Mouse (Mus musculus): ENCODE data around the gene Fignl1. TPM values are rescaled to one million over a fixed set of nuclear protein-coding genes. Genes with fewer than 3 reads are reported as not detected.

The Fignl1 gene
- total RNA-seq (2023), result 10.3 and 10.6 TPM in 2 replicates

DNA sequence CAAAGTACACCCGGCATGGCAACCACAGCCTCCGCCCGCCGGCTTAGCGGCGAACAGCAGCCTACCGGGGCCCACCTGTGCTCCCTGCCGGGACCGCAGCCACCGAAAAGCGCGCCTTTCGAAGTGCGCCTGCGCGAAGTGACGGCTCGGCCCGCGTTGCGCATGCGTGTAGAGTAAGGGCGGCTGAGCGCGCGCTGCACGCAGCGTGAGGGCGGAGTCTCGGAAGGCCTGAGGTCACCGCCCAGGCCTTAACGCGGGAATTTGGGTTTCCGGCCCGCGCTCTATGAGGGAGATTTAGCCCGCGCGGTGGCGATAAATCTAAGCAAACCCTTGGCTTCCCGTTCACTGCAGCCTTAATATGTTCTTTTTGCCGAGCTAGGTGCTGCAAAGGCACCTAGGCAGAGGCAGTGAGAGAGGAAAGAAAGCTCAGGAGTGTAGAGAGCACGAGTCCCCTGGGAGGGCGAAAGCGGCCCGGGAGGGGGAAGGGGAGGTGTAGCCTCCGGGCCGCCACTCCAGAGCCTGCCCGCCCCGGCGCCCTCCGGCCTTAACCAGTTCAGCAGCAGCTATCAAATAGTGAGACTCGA is at the start of gene Fignl1:
Fignl1 (minus strand) TSS at position 143 of the 584 bp plus-strand sequence.

Other genes starting within 250 kb of the Fignl1 start
- not detected in 2 replicates for gene 4930512M02Rik, start 181.1 kb downstream of the Fignl1 start, total RNA-seq (2023)
- 214 and 231 TPM in 2 replicates for gene Ikzf1, start 124.0 kb downstream of the Fignl1 start, total RNA-seq (2023)
- gene Ddc, start 89.2 kb upstream of the Fignl1 start, total RNA-seq (2023), result not detected in 2 replicates
- gene Grb10, start 229.7 kb upstream of the Fignl1 start, total RNA-seq (2023), result 0.35 and 0.57 TPM in 2 replicates

Data from neutrophil, adult 65 days (primary cell).